Mouse (Mus musculus): Measurements from ENCODE around the gene Hsp90ab1.

The Hsp90ab1 gene

GRCm38 (mm10) chr17:45573087-45573779 lies at the start of gene Hsp90ab1:
TSS of gene Hsp90ab1 (minus strand) at chr17:45573271.
- DNase-seq (ENCODE audit: low spot score) = peak; percentile 96

DNA sequence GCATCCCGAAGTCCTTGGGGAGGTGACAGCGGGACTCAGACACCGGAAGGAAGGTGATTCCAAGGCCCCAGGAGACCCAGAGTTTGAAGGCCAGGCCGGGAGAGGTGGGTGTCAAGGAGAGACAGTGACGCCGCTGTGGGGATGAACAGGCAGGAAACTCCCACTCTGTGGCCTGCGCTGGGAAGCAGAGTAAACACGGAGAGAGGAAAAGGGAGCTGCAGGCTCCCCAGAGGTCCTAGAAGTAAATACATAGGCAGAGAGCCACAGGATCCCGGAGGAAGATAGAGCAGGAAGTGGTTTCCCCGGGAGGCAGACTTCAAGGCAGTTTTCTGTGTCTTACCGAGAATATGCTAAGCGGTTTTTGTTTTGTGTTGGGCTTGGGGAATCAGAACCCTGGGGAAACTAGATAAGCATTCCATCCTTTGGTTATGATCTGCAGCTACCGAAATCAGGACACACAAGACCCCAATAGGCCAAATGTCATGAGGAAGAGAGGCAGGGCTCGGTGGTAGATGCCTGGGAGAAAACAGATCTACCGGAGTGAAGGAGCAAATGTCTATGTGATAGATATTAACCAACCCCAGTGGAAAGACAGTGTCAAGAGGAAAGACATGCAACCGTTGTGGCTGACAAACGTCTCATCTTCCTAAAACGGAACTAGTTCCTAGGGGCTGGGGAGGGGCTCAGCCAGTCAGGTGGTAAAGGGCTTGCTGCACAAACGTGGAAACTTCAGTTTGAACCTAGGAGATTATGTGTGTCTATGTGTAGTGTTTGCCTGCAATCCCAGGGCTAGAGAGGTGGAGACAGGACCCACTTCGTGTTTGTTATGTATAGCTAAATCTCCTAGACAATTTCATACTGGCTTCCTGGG lies 46.5 kb upstream of the Hsp90ab1 start:
- DNase-seq (ENCODE audit: low spot score) = no peak

- DNase-seq (ENCODE audit: low spot score) = no peak
These were observed 45.9 kb upstream of the Hsp90ab1 start for GRCm38 (mm10) chr17:45618941-45619385.

- DNase-seq (ENCODE audit: low spot score) = no peak
These were observed 44.6 kb upstream of the Hsp90ab1 start for GRCm38 (mm10) chr17:45617655-45618054.

DNA sequence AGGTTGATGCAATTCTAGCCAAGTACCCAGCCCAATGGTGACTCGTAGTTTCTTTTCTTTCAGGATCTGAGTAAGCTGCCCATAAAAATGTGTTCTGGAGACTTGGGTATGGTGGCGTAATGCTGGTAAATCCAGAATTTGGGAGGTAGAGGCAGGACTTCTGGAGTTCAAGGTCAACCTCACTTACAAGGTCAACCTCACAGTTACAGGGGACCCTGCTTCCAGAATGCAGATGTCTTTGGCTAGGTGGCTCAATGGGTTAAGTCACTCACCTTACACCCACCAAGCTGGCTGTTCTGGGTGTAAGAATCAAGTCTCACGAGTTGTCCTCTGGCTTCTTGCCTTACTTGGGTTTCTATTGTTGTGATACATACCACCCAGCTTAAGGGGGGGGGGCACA lies 43.6 kb upstream of the Hsp90ab1 start:
- no peak for DNase-seq (ENCODE audit: low spot score)

- DNase-seq (ENCODE audit: low spot score) = no peak
These were observed 43.1 kb upstream of the Hsp90ab1 start for GRCm38 (mm10) chr17:45616046-45616650.

DNA sequence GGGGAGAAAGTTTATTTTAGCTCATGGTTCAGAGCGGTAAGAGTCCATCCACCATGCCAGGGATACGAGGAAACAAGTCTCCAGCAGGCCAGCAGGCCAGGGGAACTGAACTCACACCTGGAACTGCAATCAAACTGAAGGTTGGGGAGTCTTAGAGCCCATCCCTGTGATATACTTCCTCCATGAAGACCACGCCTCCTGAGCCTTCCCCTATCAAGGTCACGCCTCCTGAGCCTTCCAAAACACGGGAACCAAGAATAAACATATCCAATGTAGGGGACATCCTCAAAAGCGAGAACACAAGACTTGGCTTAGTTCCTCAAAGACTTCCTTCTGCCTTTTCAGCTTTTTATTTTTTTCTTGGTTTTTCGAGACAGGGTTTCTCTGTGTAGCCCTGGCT lies 39.9 kb upstream of the Hsp90ab1 start:
- no peak for DNase-seq (ENCODE audit: low spot score)

- DNase-seq (ENCODE audit: low spot score) = no peak
These were observed 38.9 kb upstream of the Hsp90ab1 start for GRCm38 (mm10) chr17:45612008-45612407.

- peak; percentile 60 for DNase-seq (ENCODE audit: low spot score)
These were observed 37.2 kb upstream of the Hsp90ab1 start for GRCm38 (mm10) chr17:45610144-45610866.

DNA sequence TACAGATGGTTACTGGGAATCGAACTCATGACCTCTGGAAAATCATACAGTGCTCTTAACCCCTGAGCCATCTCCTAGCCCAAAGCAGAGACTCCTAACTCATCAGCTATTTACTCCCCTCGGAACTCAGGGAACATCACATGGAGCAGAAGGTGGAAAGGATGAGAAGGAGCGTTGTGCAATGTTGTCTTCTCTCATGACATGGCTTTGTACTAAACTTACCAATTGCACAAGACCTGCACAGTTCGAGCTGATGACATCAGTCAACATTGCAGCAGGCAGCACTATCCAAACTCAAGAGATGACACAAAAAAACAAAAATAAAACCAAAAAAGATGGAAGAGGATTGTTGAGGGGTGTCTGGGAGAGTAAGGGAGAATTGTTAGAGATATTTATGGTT lies 35.3 kb upstream of the Hsp90ab1 start:
- no peak for DNase-seq (ENCODE audit: low spot score)

DNA sequence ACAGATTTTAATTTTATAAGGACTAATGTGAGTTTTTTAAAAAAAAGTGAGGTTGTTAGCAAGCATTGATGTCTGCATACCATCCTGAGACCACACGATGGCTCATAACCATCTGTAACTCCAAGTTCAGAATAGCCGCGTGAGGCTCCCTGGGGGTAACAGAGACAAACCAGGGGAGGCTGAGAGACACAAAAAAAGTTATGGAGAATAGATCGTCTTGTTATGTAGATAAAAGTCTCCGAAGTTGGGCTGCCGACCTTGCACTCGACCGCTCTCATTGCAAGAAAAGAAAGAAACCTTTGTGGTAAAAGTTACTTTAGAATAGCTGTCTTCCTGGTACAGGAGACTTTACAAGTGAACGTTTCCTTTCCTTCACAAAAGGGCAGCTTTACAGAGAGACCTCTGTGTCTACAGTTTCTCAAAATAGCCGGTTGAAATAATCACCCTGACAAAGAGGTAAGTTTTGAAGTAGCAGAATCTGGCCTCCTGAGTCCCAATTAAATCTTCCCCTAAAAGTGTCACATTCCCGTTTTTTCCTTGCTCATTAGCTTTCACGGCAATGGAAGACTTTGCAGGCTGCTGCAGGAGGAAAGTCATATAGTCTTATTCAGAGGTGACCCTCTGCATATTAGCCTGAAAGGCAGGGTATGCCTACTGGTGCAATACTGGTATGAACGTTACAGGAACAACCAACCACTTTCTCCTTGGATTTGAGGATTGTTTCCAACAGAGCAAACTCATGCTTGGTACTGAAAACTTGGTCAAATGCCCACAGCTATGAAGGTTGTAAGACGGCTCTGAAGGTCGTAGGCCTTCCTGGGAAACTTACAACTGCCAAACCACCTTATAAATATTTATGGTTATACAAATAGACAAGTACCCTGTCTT lies 34.2 kb upstream of the Hsp90ab1 start:
- DNase-seq (ENCODE audit: low spot score) = no peak

DNA sequence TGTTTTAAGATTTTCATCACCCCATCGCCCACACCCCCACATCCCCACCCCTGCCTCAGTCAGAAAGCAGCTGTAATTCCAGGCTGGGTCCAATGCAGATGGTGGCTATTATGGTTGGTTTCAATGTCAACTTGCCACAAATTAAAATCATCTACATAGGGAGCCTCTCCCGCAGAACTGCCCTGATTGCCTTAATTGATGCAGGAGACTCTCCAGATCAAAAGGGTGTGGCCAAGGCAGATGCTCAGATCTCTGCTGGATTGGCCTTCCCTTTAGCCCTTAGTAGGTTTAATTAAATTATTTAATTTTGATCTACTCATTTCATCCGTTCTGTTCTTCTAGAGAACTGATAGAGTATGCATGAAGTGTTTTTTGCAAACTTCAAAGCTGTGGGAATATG lies 29.9 kb upstream of the Hsp90ab1 start:
- DNase-seq (ENCODE audit: low spot score) = no peak

GRCm38 (mm10) chr17:45601877-45602304 lies 28.8 kb upstream of the Hsp90ab1 start, which contains the start of gene Mymx:
TSS of gene Mymx (minus strand) at chr17:45602102.
- DNase-seq (ENCODE audit: low spot score) = no peak

- no peak for DNase-seq (ENCODE audit: low spot score)
These were observed 28.3 kb upstream of the Hsp90ab1 start for GRCm38 (mm10) chr17:45601325-45601724.

DNA sequence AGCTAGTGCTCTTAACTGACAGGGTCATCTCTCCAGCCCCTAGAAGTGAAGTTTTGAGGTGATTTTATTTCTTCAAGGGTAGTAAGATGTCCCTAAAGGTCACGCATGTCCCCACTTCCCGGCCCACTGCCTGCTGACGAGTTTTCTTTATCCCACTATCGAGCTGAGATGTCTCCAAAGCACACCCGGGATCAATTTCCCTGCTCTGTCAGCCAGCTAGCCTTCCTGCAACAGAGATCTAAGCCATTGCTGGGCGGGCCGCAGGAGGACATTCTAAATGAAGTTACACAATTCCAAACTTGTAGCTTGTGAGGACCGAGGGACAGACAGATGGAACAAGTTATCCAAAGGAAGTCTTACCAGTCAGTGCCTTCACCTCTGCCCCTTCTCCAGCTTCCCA lies 27.2 kb upstream of the Hsp90ab1 start:
- DNase-seq (ENCODE audit: low spot score) = no peak

- DNase-seq (ENCODE audit: low spot score) = no peak
These were observed 26.6 kb upstream of the Hsp90ab1 start, which contains the start of gene Slc29a1 for GRCm38 (mm10) chr17:45599446-45600242. TSS of gene Slc29a1 (minus strand) at chr17:45599606.

GRCm38 (mm10) chr17:45598891-45599290 lies 25.8 kb upstream of the Hsp90ab1 start:
- peak; percentile 10 for DNase-seq (ENCODE audit: low spot score)

DNA sequence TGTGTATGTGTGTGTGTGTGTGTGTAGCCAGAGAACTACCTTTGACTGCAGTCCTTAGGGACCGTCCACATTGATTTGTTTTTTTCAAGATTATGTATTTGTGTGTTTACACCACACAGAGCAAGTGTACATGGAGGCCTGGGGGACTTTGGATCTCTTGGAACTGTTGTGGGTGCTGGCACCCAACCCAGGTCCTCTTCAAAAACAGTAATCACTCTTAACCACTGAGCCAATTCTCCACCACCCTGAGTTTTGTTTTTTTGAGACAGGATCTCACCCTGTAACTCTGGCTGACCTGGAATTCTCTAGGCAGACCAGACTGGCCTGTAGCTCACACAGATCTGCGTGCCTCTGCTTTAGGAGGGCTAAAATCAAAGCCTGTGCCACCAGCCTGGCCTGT lies 25.3 kb upstream of the Hsp90ab1 start:
- peak; percentile 45 for DNase-seq (ENCODE audit: low spot score)

DNA sequence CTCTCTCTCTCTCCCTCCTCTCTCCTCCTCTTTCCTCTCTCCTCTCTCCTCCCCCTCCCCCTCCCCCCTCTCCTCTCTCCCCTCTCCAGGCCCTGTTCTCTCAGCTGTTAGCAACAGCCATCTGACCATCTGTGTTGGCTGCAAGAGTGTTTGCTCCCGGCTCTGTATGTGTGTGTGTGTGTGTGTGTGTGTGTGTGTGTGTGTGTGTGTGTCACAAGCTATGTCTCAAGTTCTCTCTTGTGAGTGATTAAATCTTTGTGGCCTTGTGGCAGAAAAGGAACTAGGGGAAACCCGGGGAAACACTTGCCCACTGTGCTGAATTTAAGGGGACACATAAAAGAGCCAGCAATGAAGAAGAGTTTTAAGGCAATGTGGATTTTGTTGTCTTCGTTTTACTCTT lies 24.7 kb upstream of the Hsp90ab1 start:
- DNase-seq (ENCODE audit: low spot score) = peak; percentile 83
